Mouse (Mus musculus) stomach, postnatal 0 days (tissue): ENCODE results near the gene Rfx3.

ENCODE experiments used
- CTCF ChIP-seq: IDR thresholded peaks from 2 replicates; pipeline ENCODE4 v1.5.1; 2016; ENCODE audit warnings: antibody characterized with exemption, low read depth, mild to moderate bottlenecking, moderate library complexity
- EP300 ChIP-seq: optimal IDR thresholded peaks from 2 replicates; pipeline ENCODE3; 2016; ENCODE audit warnings: antibody characterized with exemption

DNA sequence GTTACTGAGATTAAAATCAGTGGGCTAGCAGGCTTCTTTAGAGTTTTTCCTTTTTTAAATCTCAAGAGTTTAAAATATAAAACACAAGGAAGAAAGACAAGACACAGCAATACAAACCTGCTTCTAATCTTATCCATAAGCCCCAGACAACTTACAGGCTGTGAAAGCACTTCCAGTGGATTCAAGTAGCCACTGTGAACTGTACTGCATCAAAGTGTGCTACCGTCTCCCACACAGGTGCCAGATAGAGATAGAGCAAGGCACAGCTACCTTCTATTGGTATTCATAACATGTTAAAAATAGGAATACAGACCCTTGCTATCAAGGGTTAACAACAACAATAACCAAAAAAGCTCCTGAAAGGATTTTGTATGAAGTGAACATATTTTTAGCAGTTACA lies 178.5 kb downstream of the Rfx3 start:
- TF ChIP-seq CTCF (no peak), EP300 (no peak)
